Mouse (Mus musculus) intestine, postnatal 0 days (tissue): Measurements from ENCODE around the gene Gm36210. TPM values are rescaled to one million over a fixed set of nuclear protein-coding genes. Genes with fewer than 3 reads are reported as not detected.
"Not testable (repeated sequence)": the region's sequence is repeated elsewhere in the genome, so short reads cannot be mapped to it uniquely, and the experiment has no call there.

ENCODE experiments used
- ATAC-seq: fragments of 200-750 bp; cut with Nextera tagmentation; 2 replicates; pipeline ENCODE4 v1.8.0; 2017; ENCODE audit warnings: mild to moderate bottlenecking, moderate TSS enrichment, moderate library complexity
- H3K27ac ChIP-seq: fragments of 300-500 bp; sonication (generic); 2 replicates; pipeline ENCODE4 v1.5.1; 2014; ENCODE audit warnings: mild to moderate bottlenecking, low read depth, low read length, moderate library complexity
- H3K27me3 ChIP-seq: fragments of 300-500 bp; sonication (generic); replicated peaks from 2 replicates; pipeline ENCODE4 v1.6.1; 2014; ENCODE audit warnings: low read length, mixed read lengths; ENCODE audit not compliant: control insufficient read depth, insufficient read depth
- H3K36me3 ChIP-seq: fragments of 300-500 bp; sonication (generic); 2 replicates; pipeline ENCODE4 v1.6.1; 2014; ENCODE audit warnings: mild to moderate bottlenecking, moderate library complexity; ENCODE audit not compliant: control insufficient read depth, insufficient read depth
- H3K4me1 ChIP-seq: fragments of 300-500 bp; sonication (generic); replicated peaks from 2 replicates; pipeline ENCODE4 v1.6.1; 2014; ENCODE audit warnings: antibody characterized with exemption, low read length, mixed read lengths; ENCODE audit not compliant: control insufficient read depth, insufficient read depth
- H3K4me2 ChIP-seq: fragments of 300-500 bp; sonication (generic); replicated peaks from 2 replicates; pipeline ENCODE4 v1.6.1; 2014; ENCODE audit warnings: low read depth, mild to moderate bottlenecking, moderate library complexity
- H3K4me3 ChIP-seq: fragments of 300-500 bp; sonication (generic); 2 replicates; pipeline ENCODE4 v1.5.1; 2014; ENCODE audit warnings: low read depth, low read length
- H3K9ac ChIP-seq: fragments of 300-500 bp; sonication (generic); 2 replicates; pipeline ENCODE4 v1.6.1; 2014; ENCODE audit warnings: mild to moderate bottlenecking, low read depth, low read length
- H3K9me3 ChIP-seq: fragments of 300-500 bp; sonication (generic); 2 replicates; pipeline ENCODE4 v1.6.1; 2016; ENCODE audit warnings: mixed run types; ENCODE audit not compliant: control insufficient read depth
- CTCF ChIP-seq: sonication (generic); IDR thresholded peaks from 2 replicates; pipeline ENCODE4 v1.5.1; 2016; ENCODE audit warnings: low read depth, mild to moderate bottlenecking, control low read depth, antibody characterized with exemption, moderate library complexity
- whole genome bisulfite sequencing: fragments of 180-500 bp; shearing (Covaris S2); extraction: QIAGEN DNeasy Blood & Tissue Kit; methylation state at CpG from one replicate; pipeline ENCODE4 v1.1.7; 2014; 5-methylcytosine and 5-hydroxymethylcytosine counted together
- polyA plus RNA-seq: library from polyadenylated mRNA; unstranded; fragments of >200 nt; fragmentation: Nextera tagmentation; extraction: Ambion mirVana; gene quantifications from 2 replicates; pipeline ENCODE4 v1.2.1, GENCODE M21; 2015

Gm36210 gene
- polyA plus RNA-seq, 1 experiment from 2014 or later = not detected

- no peaks in the 10 kb centered on the region for H3K27me3 ChIP-seq
- H3K4me1 ChIP-seq = peaks cover 6% of the 10 kb centered on the region; the same call in 1 of the 2 replicates
- peak; percentile 79 for TF ChIP-seq CTCF
- H3K36me3 ChIP-seq = no peaks in the 10 kb centered on the region
- peak overlapping the region; percentile 95; the same call in 1 of the 2 replicates for H3K27ac ChIP-seq
- H3K9me3 ChIP-seq = no peaks in the 10 kb centered on the region
- 59% methylated on average over 5 of the region's 5 CpGs for WGBS
- H3K4me2 ChIP-seq = peak overlapping the region; percentile 75
- ATAC-seq = peak; percentile 43
- H3K9ac ChIP-seq = 0 out of 2 replicates have a peak overlapping the region, but pooled peaks have one; percentile 62
- H3K4me3 ChIP-seq = peak overlapping the region; percentile 52
These were observed 41.2 kb downstream of the Gm36210 start for GRCm38 (mm10) chr7:4865090-4865489.

GRCm38 (mm10) chr7:4864130-4864845 lies 42.0 kb downstream of the Gm36210 start:
- no peaks in the 10 kb centered on the region for H3K27me3 ChIP-seq
- no peak for ATAC-seq
- WGBS = 87% methylated on average over 5 of the region's 5 CpGs

GRCm38 (mm10) chr7:4863541-4864080 lies 42.7 kb downstream of the Gm36210 start:
- Histone ChIP-seq H3K27me3 (no peaks in the 10 kb centered on the region), H3K27ac (no peak overlapping the region), H3K4me2 (no peak overlapping the region), H3K4me3 (no peak overlapping the region), H3K4me1 (peaks cover 6% of the 10 kb centered on the region; the same call in 1 of the 2 replicates), H3K36me3 (no peaks in the 10 kb centered on the region), H3K9me3 (no peaks in the 10 kb centered on the region), H3K9ac (no peak overlapping the region)
- no peak for ATAC-seq
- 79% methylated on average over 7 of the region's 7 CpGs for WGBS
- TF ChIP-seq CTCF = no peak

More at GRCm38 (mm10) chr7:4864130-4864845, 42.0 kb downstream of the Gm36210 start:
- no peaks in the 10 kb centered on the region for H3K9me3 ChIP-seq
- H3K4me2 ChIP-seq = no peak overlapping the region
- no peaks in the 10 kb centered on the region for H3K36me3 ChIP-seq
- peaks cover 6% of the 10 kb centered on the region; the same call in 1 of the 2 replicates for H3K4me1 ChIP-seq
- no peak overlapping the region for H3K9ac ChIP-seq
- H3K27ac ChIP-seq = no peak overlapping the region
- TF ChIP-seq CTCF = no peak
- no peak overlapping the region for H3K4me3 ChIP-seq

- Histone ChIP-seq H3K27ac (no peak overlapping the region), H3K4me3 (no peak overlapping the region), H3K4me1 (peaks cover 6% of the 10 kb centered on the region; the same call in 1 of the 2 replicates), H3K9me3 (no peaks in the 10 kb centered on the region), H3K4me2 (no peak overlapping the region), H3K9ac (no peak overlapping the region), H3K36me3 (no peaks in the 10 kb centered on the region), H3K27me3 (no peaks in the 10 kb centered on the region)
- TF ChIP-seq CTCF = no peak
- WGBS = 9% methylated on average over 1 of the region's 1 CpGs
- ATAC-seq = no peak
These were observed 43.3 kb downstream of the Gm36210 start for GRCm38 (mm10) chr7:4863041-4863440.

GRCm38 (mm10) chr7:4860926-4861325 lies 45.4 kb downstream of the Gm36210 start:
- H3K27ac ChIP-seq, H3K4me3 ChIP-seq, ATAC-seq, H3K9ac ChIP-seq, H3K4me2 ChIP-seq, H3K36me3 ChIP-seq, H3K27me3 ChIP-seq, H3K9me3 ChIP-seq, H3K4me1 ChIP-seq: not testable (repeated sequence)
- WGBS = 53% methylated on average over 3 of the region's 3 CpGs

GRCm38 (mm10) chr7:4859418-4859978 lies 46.8 kb downstream of the Gm36210 start:
- ATAC-seq = no peak
- H3K4me3 ChIP-seq = no peak overlapping the region
- TF ChIP-seq CTCF = no peak
- no peak overlapping the region for H3K9ac ChIP-seq
- 0 out of 2 replicates have a peak, but pooled peaks cover 2% of the 10 kb centered on the region for H3K4me1 ChIP-seq
- no peaks in the 10 kb centered on the region for H3K9me3 ChIP-seq
- 0 out of 2 replicates have a peak, but pooled peaks cover 3% of the 10 kb centered on the region for H3K27me3 ChIP-seq
- H3K27ac ChIP-seq = no peak overlapping the region
- H3K36me3 ChIP-seq = no peaks in the 10 kb centered on the region
- no peak overlapping the region for H3K4me2 ChIP-seq
- 47% methylated on average over 12 of the region's 12 CpGs for WGBS
